Mouse (Mus musculus) cortical plate, adult 2 months (tissue): Measurements from ENCODE around the gene Nenf. TPM values are rescaled to one million over a fixed set of nuclear protein-coding genes. Genes with fewer than 3 reads are reported as not detected.

Experiments used
- H3K27ac ChIP-seq: fragments of 200-500 bp; 2 replicates; pipeline ENCODE4 v1.5.1; 2012; ENCODE audit warnings: low read length, control low read depth, inconsistent platforms; ENCODE audit not compliant: insufficient read depth
- H3K4me1 ChIP-seq: fragments of 200-500 bp; 2 replicates; pipeline ENCODE4 v1.6.1; 2011; ENCODE audit warnings: low read length; ENCODE audit not compliant: control insufficient read depth, insufficient read depth
- H3K4me3 ChIP-seq: fragments of 200-500 bp; 2 replicates; pipeline ENCODE4 v1.5.1; 2011; ENCODE audit warnings: mild to moderate bottlenecking, low read length, control low read depth; ENCODE audit not compliant: insufficient read depth
- CTCF ChIP-seq: fragments of 200-500 bp; IDR thresholded peaks from 2 replicates; pipeline ENCODE4 v1.5.1; 2011; ENCODE audit warnings: mild to moderate bottlenecking, control low read depth, low read length; ENCODE audit not compliant: insufficient read depth; ENCODE audit errors: extremely low read depth
- POLR2A ChIP-seq: fragments of 200-500 bp; IDR thresholded peaks from 2 replicates; pipeline ENCODE4 v1.6.1; 2011; ENCODE audit warnings: mild to moderate bottlenecking, low read length, control low read depth; ENCODE audit not compliant: insufficient read depth; ENCODE audit errors: extremely low read depth
- polyA plus RNA-seq: library from polyadenylated mRNA; depleted of rRNA; stranded (reverse); fragments of >200 nt; gene quantifications from 2 replicates; pipeline ENCODE4 v1.2.3, GENCODE M21; 2012

Gene Nenf
- polyA plus RNA-seq, 1 experiment, result 175 TPM

- TF ChIP-seq POLR2A (no peak), CTCF (no peak)
- peaks cover 8% of the 10 kb centered on the region for H3K4me1 ChIP-seq
- no peak overlapping the region for H3K27ac ChIP-seq
- H3K4me3 ChIP-seq, result no peak overlapping the region
Observed at GRCm38 (mm10) chr1:191293996-191294795, 23.8 kb downstream of the Nenf start.

GRCm38 (mm10) chr1:191293051-191293450 lies 24.9 kb downstream of the Nenf start:
- no peak overlapping the region for H3K27ac ChIP-seq
- no peak for TF ChIP-seq POLR2A
- H3K4me1 ChIP-seq, result peaks cover 8% of the 10 kb centered on the region
- H3K4me3 ChIP-seq, result no peak overlapping the region

- peaks cover 8% of the 10 kb centered on the region for H3K4me1 ChIP-seq
- no peak overlapping the region for H3K27ac ChIP-seq
- H3K4me3 ChIP-seq, result no peak overlapping the region
- TF ChIP-seq POLR2A (no peak), CTCF (no peak)
Observed at GRCm38 (mm10) chr1:191292348-191292747, 25.6 kb downstream of the Nenf start.

GRCm38 (mm10) chr1:191288762-191289161 lies 29.2 kb downstream of the Nenf start:
- H3K4me1 ChIP-seq, result peaks cover 5% of the 10 kb centered on the region
- no peak overlapping the region for H3K27ac ChIP-seq
- no peak overlapping the region for H3K4me3 ChIP-seq
- peak; percentile 27 for TF ChIP-seq CTCF
- TF ChIP-seq POLR2A, result no peak

GRCm38 (mm10) chr1:191284502-191284901 lies 33.5 kb downstream of the Nenf start:
- Histone ChIP-seq H3K27ac (no peak overlapping the region), H3K4me1 (no peaks in the 10 kb centered on the region), H3K4me3 (no peak overlapping the region)
- TF ChIP-seq POLR2A, result no peak
- no peak for TF ChIP-seq CTCF

GRCm38 (mm10) chr1:191283110-191284040 lies 34.6 kb downstream of the Nenf start:
- H3K4me3 ChIP-seq, result no peak overlapping the region
- H3K27ac ChIP-seq, result no peak overlapping the region
- TF ChIP-seq POLR2A, result no peak
- no peak for TF ChIP-seq CTCF
- H3K4me1 ChIP-seq, result no peaks in the 10 kb centered on the region

- TF ChIP-seq POLR2A (no peak), CTCF (no peak)
- Histone ChIP-seq H3K4me1 (no peaks in the 10 kb centered on the region), H3K4me3 (no peak overlapping the region), H3K27ac (no peak overlapping the region)
Observed at GRCm38 (mm10) chr1:191282319-191282718, 35.7 kb downstream of the Nenf start.

- no peak overlapping the region for H3K27ac ChIP-seq
- no peak overlapping the region for H3K4me3 ChIP-seq
- no peaks in the 10 kb centered on the region for H3K4me1 ChIP-seq
- no peak for TF ChIP-seq POLR2A
- TF ChIP-seq CTCF, result no peak
Observed at GRCm38 (mm10) chr1:191281171-191281570, 36.8 kb downstream of the Nenf start.

- no peak overlapping the region for H3K27ac ChIP-seq
- H3K4me3 ChIP-seq, result no peak overlapping the region
- no peak for TF ChIP-seq POLR2A
- no peak for TF ChIP-seq CTCF
Observed at GRCm38 (mm10) chr1:191278324-191278723, 39.7 kb downstream of the Nenf start.

More at GRCm38 (mm10) chr1:191278324-191278723, 39.7 kb downstream of the Nenf start:
- no peaks in the 10 kb centered on the region for H3K4me1 ChIP-seq
